Mouse (Mus musculus): Measurements from ENCODE around the gene Helz2.

GRCm38 (mm10) chr2:181218881-181219485 lies 22.8 kb downstream of the Helz2 start:
- TF ChIP-seq POLR2A (IDR thresholded peaks at IDR 0.05; ENCODE audit: low read depth, low read length) = no peak
- no peak for TF ChIP-seq CTCF (IDR thresholded peaks at IDR 0.05; ENCODE audit: extremely low read depth, insufficient read length, insufficient replicate concordance, low read depth, low read length)
